Comparison of ENCODE assay signal across 12 mouse cellular contexts in genomic region chr12:5793051-5793450, GRCm38 (mm10).
DNase-seq lines count a peak whose midpoint lies in the region; ATAC-seq and TF ChIP-seq lines count a peak whose summit lies in the region.
"Had no signal": no experiment of that assay in that cellular context is flagged by ENCODE, and none has a peak within 500 bp of the region (broad histone marks: within the 10 kb centered on the region; RNA-seq: fewer than 3 reads in every experiment).

No protein-coding gene starts in this region.

- 53% methylated on average over 7 of the region's 7 CpGs for WGBS in kidney, postnatal 0 days
- WGBS in kidney, embryonic 15.5 days, result 49% methylated on average over 7 of the region's 7 CpGs

- no peaks in the 10 kb centered on the region for H3K36me3 ChIP-seq in kidney, postnatal 0 days (ENCODE audit: insufficient read depth, low read length)
- H3K36me3 ChIP-seq in kidney, embryonic 15.5 days, result no peaks in the 10 kb centered on the region
- H3K36me3 ChIP-seq: hindbrain, embryonic 10.5 days; limb, embryonic 13.5 days had no signal

- no peak overlapping the region for H3K4me2 ChIP-seq in kidney, postnatal 0 days (ENCODE audit: low read length)
- no peak overlapping the region for H3K4me2 ChIP-seq in kidney, embryonic 15.5 days
- H3K4me2 ChIP-seq: limb, embryonic 13.5 days had no signal

- H3K9me3 ChIP-seq in kidney, postnatal 0 days (replicated peaks; ENCODE audit: low read length), result no peaks in the 10 kb centered on the region
- H3K9me3 ChIP-seq in kidney, embryonic 15.5 days (replicated peaks), result no peaks in the 10 kb centered on the region
- H3K9me3 ChIP-seq: hindbrain, embryonic 10.5 days; limb, embryonic 13.5 days had no signal

- TF ChIP-seq CTCF in kidney, postnatal 0 days (IDR thresholded peaks at IDR 0.05; ENCODE audit: low read depth), result no peak

- H3K27me3 ChIP-seq in kidney, postnatal 0 days (ENCODE audit: insufficient read depth, low read length), result no peaks in the 10 kb centered on the region
- H3K27me3 ChIP-seq in kidney, embryonic 15.5 days, result no peaks in the 10 kb centered on the region
- H3K27me3 ChIP-seq: CH12.LX; limb, embryonic 13.5 days had no signal

- H3K9ac ChIP-seq in kidney, postnatal 0 days (ENCODE audit: low read depth, low read length), result no peak overlapping the region
- H3K9ac ChIP-seq in kidney, embryonic 15.5 days, result no peak overlapping the region
- H3K9ac ChIP-seq: limb, embryonic 13.5 days had no signal

- no peaks in the 10 kb centered on the region for H3K4me1 ChIP-seq in kidney, postnatal 0 days (replicated peaks; ENCODE audit: insufficient read depth, low read length)
- H3K4me1 ChIP-seq in kidney, embryonic 15.5 days, result no peaks in the 10 kb centered on the region
- H3K4me1 ChIP-seq: hindbrain, embryonic 10.5 days had no signal

- H3K27ac ChIP-seq in kidney, postnatal 0 days, result no peak overlapping the region
- no peak overlapping the region for H3K27ac ChIP-seq in kidney, embryonic 15.5 days
- H3K27ac ChIP-seq: hindbrain, embryonic 10.5 days; limb, embryonic 13.5 days had no signal

- peak; percentile 22 for DNase-seq in kidney, postnatal 0 days (ENCODE audit: low spot score)
- DNase-seq in ovary, postnatal 14 days (ENCODE audit: low spot score), result peak; percentile 7
- no peak for DNase-seq in ovary, postnatal 36 days (ENCODE audit: low spot score)
- peak; percentile 87 for DNase-seq in gastrocnemius, adult 18-20 months (ENCODE audit: low spot score)
- DNase-seq in lung, postnatal 25 days (ENCODE audit: low spot score), result peak; percentile 36
- DNase-seq in retina, embryonic 14.5 days (ENCODE audit: low spot score), result no peak
- DNase-seq: midbrain, embryonic 14.5 days had no signal

- no peak for ATAC-seq in kidney, postnatal 0 days (replicated peaks; ENCODE audit: low FRiP score, low read depth)
- ATAC-seq in kidney, embryonic 15.5 days (replicated peaks; ENCODE audit: low FRiP score), result no peak
- ATAC-seq in megakaryocyte, adult 5-6 weeks (ENCODE audit: poor library complexity, severe bottlenecking), result no peak

- H3K4me3 ChIP-seq in kidney, postnatal 0 days (replicated peaks; ENCODE audit: low read depth, low read length), result no peak overlapping the region
- H3K4me3 ChIP-seq in kidney, embryonic 15.5 days (replicated peaks), result no peak overlapping the region
- H3K4me3 ChIP-seq: hindbrain, embryonic 10.5 days; limb, embryonic 13.5 days had no signal

Comparison
In these comparisons a context has a peak if more than half of its experiments do, and no peak if none do; other contexts are left out.
1. DNase-seq: peak in kidney, postnatal 0 days (single experiment), ovary, postnatal 14 days (single experiment), gastrocnemius, adult 18-20 months (single experiment) and lung, postnatal 25 days (single experiment); none in ovary, postnatal 36 days (single experiment) and retina, embryonic 14.5 days (single experiment).